Mouse (Mus musculus) G1E (cell line): ENCODE results near the gene Hoxd3.

ENCODE experiments used
- CTCF ChIP-seq: IDR thresholded peaks from 2 replicates; pipeline ENCODE4 v1.5.1; 2012; ENCODE audit warnings: low read depth, low read length, inconsistent platforms, mixed read lengths
- POLR2AphosphoS5 ChIP-seq: IDR thresholded peaks from 2 replicates; pipeline ENCODE4 v1.6.1; 2012; ENCODE audit warnings: low read depth, low read length, inconsistent platforms; ENCODE audit not compliant: insufficient replicate concordance
- TAL1 ChIP-seq: conservative IDR thresholded peaks from 2 replicates; pipeline ENCODE4 v1.6.1; 2012; ENCODE audit warnings: low read depth, low read length, inconsistent platforms, mixed read lengths

GRCm38 (mm10) chr2:74747006-74747405 lies 35.3 kb downstream of the Hoxd3 start:
- TF ChIP-seq POLR2AphosphoS5 (no peak), CTCF (no peak), TAL1 (no peak)
